Mouse (Mus musculus) right cerebral cortex, postnatal 14 days (tissue): ENCODE results near the gene Rtf2.
A peak's percentile ranks its signal among the peaks of the same experiment; 100 is the strongest.

ENCODE experiments used
- DNase-seq: peaks from one replicate; pipeline ENCODE4 v3.0.0; 2022

Rtf2 gene

DNA sequence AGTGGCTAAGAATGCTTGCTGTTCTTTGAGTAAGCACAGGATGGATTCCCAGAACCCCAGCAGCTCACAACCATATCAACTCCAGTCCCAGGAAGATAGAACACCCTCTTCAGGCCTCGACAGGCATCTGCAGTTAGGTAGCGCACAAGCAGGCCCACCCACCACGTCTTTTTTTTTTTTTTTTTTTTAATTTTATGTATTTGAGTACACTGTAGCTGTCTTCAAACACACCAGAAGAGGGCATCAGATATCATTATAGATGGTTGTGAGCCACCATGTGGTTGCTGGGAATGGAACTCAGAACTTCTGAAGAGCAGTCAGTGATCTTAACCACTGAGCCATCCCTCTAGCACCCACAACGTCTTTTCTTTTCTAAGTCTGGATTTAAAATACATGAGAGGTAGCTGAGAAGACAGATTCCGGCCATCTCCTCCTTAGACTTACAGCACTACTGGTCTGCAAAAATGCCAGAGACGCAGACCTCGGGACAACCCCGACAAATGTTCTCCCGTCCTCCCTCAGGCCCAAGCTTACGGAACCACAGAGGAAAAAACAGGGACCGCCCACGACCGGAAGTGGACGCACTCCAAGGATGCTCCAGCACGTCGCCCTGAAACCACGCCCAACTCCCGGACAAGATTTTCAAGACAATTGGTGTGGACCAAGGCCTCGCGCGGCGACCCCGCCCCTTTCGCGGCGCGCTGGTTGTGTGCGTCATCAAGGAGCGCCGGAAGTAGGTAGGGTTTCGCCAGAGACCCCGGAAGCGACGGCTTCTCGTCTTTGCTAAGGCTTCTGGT is at the start of gene Rtf2:
Gene Rtf2 (plus strand): TSS at position 714 of the 797 bp plus-strand sequence.
- DNase-seq: peak; percentile 99

DNA sequence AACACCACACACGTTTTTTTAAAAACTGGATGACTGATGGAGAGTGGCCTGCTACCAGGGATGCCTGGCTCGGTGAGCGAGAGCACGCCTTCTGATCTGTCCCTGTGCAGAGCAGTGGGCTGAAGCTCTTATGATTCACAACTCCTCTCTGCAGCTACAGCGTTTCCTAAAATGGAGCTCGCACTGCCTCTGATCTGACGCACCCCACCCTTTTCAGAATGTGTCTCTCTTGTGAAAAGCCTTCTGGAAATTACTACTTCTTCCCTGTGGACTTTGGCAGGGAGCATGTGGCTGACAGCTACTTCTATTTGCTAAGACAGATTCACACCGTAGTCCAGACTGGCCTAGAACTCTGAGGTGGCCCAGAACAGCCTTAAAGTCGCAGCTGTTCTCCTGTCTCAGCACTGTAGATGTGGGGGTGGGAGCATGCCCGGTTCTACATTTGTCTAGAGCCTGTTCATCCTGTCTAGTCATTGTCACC is 48.3 kb upstream of the Rtf2 start:
- DNase-seq: peak; percentile 22

DNA sequence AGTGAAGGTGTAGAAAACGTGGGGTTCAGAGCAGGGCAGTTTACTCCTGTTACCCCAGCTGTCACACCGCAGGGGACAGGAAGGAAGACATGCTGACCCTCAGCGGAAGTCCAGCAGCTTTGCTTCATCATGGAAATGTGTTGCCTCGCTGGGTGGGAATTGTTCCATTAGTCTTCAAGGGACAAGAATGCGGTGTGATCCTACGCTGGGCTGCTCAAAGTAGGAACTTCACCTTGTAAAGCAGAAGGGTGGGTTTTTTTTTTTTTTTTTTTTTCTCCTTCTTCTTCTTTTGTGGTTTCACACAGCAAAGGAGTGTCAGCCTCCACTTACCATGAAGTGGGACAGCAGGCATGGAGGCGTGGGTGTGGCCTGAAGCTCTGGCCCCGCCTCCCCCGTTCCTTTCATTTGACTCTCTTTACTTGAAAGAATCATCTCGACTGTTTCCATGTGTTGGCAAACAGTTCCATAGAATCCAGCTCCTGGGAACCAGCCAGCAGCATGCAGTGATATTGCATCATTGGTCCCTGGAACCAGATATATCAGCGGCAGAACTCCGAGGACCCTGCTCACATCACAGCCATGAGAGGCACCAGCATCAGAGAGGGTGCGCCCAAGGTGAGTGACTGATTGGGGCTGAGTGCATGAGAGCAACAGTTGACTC is 46.8 kb upstream of the Rtf2 start, which contains the start of gene Cass4:
Gene Cass4 (plus strand): TSS at position 404 of the 661 bp plus-strand sequence.
- DNase-seq: no peak

DNA sequence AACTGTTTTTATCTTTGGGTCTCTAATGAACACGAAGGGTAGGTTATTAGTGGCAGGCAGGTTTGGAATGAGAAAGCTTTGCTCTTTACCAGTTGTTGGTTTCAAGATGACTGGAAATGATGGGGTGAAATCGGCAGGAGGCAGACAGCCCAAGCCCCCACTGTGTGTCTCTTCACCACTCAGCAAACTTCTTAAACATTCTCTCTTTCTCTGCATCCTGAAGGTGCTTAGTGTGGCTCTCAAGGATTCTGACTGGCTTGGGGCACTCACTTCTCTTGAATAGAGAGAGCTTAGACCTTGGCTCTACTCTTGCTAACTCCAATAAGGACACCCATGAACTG is 46.3 kb upstream of the Rtf2 start:
- no peak for DNase-seq

DNA sequence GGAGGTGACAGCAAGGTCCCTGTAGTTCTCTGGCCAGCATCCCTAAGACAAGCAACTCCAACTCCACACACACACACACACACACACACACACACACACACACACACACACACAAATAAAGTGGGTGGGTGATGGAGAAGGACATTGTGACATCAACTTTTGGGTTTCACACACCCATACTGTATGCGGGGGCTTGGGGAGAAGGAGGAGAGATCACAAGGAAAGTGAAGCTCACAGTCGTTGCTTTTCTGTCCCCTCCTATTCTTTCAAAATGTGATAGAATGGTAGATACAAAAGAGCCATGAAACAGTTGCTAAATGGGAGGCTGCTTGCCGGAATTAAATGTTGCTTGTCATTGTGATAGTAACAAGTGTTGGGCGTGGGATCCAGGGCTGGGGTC is 45.7 kb upstream of the Rtf2 start:
- no peak for DNase-seq

DNA sequence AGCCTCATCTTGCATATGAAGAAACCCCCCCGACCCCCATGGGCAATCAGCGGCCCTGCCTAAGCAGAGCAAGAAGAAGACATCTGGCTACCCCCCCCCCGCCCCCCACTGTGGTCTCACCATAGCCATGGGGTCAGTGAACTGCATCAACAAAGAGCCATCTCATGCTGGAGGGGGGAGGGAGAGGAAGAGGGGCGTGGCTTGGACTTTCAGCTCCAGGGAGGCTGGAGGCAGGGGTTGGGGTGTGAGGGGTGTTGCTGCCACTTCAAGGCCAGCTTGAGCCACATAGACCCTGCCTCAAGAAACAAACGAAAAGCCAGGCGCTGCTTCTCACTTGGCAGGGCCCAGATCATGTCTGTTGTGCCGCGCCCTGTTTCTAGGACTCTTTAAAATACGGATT is 44.4 kb upstream of the Rtf2 start:
- DNase-seq: no peak

DNA sequence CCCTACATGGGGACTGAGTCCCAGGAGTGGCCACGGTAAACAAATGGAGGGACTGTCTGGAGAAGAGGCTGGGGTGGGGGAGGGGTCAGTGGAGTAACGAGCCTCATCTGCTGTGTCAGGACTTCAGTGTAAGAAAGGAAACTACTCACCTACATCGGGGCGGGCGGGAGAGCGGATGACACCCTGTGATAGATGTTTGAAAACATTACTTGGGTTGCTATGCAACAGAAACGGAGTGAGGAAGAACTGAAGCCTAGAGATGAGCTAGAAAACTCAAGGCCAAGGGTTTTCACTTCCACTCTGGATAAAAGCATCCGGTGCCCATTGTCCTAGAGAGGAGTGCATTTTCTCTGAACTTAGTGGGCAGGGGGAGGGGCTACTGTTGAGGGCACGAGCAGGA is 40.5 kb upstream of the Rtf2 start:
- DNase-seq: no peak

DNA sequence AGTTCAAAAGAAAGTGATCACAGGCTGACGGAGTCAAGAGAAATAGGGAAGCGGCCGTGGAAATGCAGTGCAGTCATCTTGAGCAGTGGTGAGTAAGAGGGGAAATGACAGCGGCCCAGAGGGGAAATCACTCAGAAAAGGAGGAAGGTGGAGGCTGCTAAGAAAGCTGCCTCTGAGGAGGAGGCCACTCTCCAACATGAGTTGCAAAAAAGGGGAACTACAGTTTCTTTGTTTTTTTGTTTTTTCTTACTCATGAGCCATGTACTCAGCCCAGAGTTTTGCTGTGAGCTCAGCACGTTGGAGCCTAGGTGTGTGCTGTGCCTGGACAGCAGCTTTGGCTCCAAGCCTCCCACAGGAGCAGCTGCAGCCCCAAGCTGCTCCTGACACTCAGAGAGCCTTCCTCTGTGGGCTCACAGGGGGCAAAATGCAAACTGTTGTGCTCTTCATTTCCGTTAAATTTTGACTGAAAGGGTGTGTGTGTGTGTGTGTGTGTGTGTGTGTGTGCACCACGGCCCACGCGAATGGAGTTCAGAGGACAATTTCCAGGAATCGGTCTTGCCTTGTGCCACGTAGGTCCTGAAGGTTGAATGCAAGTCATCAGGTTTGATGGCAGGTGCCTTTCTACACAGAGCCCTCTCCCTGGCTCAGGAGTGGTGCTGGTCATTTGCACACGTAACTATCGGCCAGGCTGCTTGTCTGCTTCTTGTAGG is 39.1 kb upstream of the Rtf2 start:
- DNase-seq: no peak

DNA sequence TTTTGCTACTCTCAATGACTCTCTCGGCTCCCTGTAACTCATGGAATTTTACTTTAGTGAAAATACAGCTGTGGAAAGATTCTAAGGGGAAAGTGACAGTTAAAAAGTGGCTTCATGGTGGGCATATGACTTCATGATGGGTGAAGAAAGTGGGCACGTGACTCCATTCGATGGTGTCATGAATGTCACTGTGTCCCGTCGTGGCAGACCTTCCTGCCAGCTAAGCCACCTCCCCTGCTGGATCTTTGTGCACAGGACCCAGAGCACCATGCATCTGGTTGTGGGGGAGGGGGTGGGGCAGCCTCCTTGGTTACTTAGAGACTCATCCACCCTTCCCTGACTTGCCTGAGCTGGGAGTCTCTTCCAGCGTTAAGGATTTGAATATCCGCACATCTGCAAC is 36.1 kb upstream of the Rtf2 start:
- no peak for DNase-seq

DNA sequence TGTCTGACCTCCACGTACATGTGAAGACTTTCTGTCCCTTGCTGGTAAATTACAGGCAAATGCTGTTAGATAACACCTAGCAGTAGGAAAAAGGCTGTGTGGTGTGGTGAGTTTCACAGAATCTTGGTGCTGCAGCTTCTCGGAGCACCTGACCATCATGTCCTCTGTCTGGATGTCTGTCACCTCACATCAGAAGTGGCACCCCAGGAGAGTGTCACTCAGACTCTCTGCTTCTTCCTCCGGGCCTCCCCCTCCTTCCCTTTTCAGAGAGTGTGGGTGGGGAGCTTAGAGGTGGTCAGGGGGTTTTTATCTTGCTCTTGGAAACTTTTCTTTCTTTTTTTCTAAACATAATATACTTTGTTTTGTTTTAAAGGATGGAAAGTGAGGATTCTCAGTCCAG is 35.3 kb upstream of the Rtf2 start:
- DNase-seq: no peak

DNA sequence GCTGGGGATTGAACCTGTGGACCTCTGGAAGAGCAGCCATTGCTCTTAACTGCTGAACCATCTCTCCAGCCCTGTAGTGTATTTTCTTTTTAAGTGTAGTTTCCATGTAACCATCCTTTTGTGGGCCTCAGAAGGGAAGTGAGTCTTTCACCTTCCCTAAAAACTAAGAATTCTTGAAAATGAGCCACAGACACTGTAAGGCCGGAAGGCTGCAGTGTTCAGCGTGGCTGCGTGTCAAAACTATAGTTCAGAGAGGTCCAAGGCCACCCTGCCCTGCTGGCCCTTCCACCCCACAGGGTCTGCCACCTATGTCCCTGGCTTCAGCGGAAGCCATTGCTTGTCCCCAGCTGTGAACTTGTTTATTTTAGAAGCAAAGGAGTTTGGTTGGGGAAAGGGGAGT is 34.2 kb upstream of the Rtf2 start:
- DNase-seq: no peak

DNA sequence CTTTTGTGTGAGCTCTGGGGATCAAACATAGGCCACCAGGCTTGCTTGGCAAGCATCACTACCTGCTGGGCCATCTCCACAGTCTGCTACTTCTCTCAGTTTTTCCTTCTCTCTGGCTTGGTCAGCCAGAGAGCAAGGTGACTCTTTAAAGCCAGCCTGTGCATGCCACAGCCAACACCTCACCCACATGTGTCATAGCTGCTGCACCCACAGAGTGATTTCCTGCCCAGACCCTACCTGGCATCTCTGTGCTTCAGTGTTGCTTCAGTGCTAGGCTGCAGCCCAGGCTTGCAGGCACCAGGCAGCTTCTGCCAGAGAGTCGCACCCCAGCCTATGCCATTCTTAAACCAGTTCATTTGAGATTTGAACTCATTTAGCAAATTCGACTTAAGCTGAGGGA is 32.9 kb upstream of the Rtf2 start:
- no peak for DNase-seq

DNA sequence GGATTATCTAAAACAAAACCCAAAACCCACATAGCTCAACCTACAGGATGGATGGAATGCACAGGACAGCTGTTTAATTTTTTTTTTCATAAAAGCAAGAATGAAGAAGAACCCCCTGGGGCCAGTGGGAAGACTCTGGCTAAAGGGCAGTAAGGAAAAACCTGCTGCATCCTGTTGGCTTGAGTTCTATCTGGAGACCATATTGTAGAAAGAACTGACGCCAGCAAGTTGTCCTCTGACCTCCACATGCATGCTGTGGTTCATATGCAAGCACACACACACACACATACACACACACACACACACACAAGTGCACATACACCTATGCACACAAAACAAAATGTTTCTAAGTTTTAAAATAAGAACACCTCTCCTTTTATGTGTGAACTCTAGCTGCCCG is 29.7 kb upstream of the Rtf2 start:
- DNase-seq: no peak

DNA sequence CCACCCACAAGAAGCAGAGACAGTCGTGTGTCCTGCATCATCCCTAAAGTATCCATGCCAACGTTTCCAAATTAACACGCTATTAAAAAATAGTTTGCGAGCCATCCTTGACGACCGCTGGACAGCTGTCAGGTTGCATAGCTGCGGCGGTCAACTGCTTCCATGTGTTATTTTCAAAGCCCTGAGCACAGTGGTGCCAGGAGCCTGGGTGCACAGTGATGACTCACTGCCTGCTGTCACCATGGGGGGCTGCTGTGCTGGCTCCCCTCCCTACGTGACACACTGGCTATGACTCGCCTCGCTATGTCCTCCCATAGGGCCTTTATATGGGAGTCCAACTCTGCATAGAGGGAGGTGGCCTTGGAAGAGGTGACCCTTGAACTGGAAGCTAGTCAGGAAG is 29.3 kb upstream of the Rtf2 start:
- no peak for DNase-seq

DNA sequence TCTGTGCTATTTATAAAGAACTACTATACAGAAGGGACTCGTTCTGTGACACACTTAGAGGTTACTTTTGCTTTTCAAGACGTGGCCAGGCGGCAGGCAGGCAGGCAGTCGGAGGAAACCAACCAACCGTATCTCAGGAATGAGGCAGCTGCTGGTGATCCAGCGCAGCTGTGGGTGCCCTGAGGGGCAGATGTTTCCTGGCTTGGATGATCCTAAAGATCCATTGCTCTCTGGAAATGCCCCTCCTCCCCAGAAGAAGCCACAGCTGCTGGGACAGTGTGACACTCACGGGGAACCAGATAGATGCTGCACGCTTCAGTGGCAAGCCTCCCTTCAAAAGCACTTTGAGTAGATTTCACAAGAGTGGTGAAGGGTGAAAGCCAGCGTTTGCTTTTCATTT is 27.9 kb upstream of the Rtf2 start:
- DNase-seq: no peak

DNA sequence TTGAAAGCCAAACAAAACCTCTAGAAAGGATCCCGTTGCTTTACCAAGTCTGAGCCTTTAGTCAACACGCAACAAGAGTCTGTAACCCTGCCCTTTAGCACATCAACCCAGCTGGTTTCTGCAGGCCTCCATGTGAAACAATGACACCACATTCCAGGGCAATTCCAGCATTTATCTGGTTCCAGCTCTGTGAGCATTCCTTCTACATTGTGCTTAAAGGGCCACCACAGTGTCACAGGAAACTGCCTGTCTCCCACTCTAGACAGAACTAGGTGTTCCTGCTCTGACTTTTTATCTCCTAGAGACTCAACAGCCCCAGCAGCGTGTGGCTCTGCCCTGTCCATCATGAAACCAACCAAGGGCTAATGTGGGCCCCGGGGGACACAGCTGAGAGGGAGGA is 27.1 kb upstream of the Rtf2 start:
- DNase-seq: no peak

DNA sequence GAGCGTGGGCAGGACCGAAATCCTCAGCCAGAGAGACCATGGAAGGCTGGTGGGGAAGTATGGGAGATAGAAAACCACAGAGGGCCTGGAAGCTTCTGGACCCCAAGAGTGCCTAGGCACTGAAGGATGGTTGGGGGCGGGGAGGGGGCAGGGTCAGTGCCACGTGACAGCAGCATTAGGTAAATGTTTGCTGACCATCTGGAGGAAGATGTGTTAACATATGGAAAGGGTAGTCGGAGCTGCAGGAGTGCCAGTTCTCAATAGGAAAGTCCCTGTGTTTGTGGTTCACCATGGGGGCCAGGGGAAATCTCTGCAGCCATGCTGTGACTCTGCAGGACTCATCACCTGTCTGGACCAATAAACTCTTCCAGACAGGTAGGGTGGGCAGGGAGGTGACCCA is 26.5 kb upstream of the Rtf2 start:
- DNase-seq: no peak

DNA sequence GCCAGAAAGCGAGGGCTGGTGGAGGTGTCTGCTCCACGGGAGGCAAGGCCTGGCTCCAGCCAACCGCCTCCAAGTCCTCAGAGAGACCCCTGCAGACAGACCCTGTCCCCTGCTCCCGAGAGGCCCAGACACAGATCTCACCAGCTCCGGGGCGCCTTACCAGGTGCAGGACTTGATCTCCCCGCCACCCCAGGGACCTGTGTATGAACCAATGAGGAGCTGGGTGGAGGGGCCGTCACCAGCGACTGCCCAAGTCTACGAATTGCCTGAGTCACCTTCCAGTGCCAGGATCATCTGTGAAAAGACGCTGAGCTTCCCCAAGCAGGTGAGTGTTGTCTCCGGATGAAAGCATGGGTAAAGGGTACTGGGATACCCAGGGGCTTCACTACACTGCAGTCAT is 24.1 kb upstream of the Rtf2 start:
- no peak for DNase-seq

DNA sequence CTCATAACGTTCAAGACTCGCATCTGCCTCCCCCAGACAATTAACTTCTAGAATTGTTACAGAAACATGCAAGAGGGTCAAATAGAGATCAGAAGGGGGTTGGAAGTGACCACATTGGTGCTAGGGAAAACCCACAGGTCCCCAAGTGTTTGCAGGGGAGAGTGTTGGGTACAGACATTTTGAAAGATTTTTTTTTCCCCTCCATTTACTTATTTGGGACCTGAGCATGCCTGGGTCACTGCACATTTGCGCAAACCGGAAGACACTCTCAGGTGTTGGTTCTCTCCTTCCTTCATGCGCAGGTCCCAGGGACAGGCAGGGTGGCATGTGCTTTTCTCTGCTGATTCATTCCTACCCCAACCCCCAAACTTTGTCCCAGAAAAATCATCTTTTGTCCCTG is 23.5 kb upstream of the Rtf2 start:
- DNase-seq: no peak

DNA sequence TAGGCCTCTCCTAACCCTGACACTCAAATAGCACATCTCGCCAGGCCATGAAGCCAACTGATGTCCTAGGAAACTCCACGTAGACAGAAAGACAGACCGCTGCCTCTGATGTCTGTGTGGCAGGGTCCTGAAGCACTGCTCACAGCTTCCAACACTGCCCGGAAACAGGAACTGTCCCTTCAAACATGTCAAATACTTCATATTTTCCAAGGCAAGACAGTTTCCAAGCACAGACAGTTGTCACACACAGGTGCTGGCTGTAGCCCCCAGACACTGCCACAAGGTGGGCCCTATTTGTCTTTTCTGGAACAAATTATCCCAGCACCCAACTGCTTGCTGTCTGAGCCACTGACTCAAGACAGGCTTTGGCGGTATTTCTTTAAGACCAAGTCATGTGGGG is 22.1 kb upstream of the Rtf2 start:
- DNase-seq: no peak

DNA sequence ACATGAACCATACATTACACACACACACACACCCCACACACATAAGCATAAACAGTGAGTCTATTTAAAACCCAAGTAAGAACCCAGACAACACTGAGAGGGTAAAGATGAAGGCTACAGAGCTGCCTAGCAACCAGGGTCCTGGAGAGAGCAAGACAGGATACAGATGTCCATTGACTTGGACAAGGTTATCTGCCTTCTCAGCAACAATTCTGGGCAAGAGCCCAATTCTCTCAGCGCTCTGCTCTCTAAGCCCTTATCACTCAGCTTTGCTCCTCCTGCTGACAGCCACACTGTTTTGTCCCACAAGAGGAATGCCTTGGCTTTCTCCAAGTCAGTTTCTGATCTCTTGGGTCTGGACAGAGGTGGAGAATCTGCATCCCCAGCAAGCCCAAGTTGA is 9.7 kb upstream of the Rtf2 start:
- no peak for DNase-seq

DNA sequence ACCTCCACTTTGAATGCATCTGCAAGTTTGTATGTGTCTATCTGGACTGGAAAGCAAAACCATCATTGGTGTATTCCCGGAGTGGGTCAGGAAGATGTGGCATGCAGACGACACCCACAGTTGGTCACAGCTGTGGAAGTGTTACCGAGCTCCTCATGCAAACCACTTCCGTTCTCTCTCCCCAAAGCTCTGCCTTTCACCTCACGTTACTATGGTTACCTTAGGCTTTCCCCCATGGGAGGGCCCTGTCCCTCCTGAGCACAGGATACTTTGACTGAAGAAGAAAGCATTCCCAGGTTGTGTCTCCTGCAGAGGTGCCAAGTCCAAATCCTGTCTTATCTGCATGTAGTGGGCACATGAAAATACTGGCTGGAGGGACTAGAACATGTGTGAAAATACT is 6.6 kb upstream of the Rtf2 start:
- DNase-seq: no peak

DNA sequence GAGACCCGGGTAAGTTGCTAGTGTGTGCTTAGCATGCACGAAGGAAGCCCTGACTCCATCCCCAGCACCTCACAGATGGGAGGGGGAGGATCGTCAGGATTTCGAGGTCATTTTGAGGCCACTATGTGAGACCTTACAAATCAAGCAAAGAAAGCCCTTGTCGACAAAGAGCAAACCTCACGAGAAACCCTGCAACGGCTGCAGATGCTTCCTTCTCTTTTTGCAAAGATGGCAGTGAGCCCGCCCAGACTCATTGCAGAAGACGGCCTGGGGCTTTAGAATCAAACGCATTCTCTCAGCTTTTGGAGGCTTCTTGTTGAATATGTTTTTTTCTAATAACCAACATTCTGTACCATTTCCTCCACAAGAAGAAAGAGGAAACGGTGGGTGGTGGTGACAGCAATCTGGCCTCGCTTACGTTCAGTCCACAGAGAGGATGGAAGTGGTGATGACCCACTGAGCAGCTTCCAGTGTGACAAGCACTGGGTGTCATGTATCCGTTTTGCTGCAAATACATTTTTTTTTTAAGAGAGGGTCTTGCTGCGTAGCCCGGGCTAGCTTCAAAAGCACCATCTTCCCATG is 2.9 kb upstream of the Rtf2 start:
- no peak for DNase-seq

DNA sequence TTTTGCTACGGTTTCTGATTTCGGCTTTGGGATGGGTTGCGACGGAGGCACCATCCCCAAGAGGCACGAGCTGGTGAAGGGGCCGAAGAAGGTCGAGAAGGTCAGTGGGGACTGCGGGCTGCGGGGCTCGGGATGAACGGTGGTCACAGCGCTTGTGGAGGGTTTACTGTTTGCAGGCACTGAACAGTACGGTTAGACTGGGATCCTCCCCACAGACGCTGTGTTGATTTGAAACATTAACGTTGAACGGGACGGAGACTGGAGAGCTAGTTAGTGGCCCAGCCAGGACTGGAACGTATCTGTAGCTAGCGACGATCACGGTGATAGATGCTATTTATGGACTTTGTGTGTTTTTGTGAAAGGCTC is 267 bp downstream of the Rtf2 start:
- DNase-seq: no peak
